Mouse (Mus musculus): ENCODE data around the gene Ndufs5.

DNA sequence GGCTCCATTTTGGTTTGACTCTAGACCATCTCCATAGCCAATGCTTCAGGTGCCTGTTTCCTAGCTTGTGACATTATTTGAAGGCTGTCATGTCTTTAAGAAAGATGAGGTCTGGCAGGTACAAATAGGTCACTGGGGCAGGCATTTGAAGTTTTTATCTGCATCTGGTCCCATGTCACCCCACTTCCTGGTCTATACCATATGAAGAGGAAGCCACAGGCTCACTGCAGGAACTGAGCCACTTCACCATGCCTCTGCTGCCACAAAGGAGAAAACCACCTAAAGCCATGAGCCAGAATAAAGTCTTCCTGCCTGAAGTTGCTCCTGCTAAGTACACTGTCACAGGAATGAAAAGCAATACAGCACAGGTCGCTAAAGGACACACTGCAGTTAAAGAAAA is 24.9 kb upstream of the Ndufs5 start:
- TF ChIP-seq CTCF (IDR thresholded peaks at IDR 0.05; ENCODE audit: low read depth) = no peak
- no peak for TF ChIP-seq EP300 (IDR thresholded peaks at IDR 0.05; ENCODE audit: low read depth)
